Mouse (Mus musculus): Measurements from ENCODE around the gene Arhgef40. TPM values are rescaled to one million over a fixed set of nuclear protein-coding genes. Genes with fewer than 3 reads are reported as not detected.
"Not testable (repeated sequence)": the region's sequence is repeated elsewhere in the genome, so short reads cannot be mapped to it uniquely, and the experiment has no call there.

Gene Arhgef40
- total RNA-seq, 2 experiments from 2014 or later: 52.7 to 57.9 TPM

- intact Hi-C loops (cut with DNase I): no loop called here
- DNase-seq: no peak
Observed at GRCm38 (mm10) chr14:52017662-52018061, 33.1 kb downstream of the Arhgef40 start.

DNA sequence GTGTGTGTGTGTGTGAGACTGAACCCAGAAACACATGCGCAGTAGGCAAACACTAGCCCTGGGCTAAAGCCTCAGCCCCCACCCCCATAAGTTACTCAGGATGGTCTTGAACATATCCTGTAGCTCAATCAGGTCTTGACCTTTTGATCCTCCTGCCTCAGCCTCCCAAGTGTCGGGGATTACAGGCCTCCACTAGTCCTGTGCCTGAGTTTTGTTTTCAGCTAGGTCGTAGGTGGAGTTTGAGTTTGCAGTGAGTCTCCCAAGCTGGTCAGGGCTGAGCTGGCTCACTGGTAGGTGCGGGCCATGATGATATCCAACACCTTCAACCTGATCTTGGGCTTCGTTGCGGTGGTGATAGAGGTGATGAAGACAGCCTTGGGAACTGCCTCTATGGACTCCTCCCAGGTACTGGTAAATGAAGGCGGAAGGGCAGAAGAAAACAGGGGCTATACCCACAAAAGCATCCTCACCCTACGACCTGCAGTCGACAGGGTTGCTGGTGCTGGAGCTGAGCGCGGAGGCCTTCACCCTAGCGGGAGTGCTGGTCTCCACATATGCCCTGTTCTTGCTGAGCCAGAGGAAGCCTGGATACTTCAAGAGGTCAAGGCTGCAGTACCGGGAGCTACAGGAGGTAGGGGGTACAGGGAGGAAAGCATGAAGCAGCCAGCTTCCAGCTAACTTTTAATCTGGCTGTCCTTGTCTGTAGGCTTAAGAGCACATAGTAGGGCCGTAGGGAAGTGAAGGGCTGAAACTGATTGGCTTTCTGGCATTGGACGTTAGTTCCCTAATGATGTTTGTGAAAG, 33.9 kb downstream of the Arhgef40 start:
- intact Hi-C loops (cut with DNase I): no loop called here
- no peak for DNase-seq

DNA sequence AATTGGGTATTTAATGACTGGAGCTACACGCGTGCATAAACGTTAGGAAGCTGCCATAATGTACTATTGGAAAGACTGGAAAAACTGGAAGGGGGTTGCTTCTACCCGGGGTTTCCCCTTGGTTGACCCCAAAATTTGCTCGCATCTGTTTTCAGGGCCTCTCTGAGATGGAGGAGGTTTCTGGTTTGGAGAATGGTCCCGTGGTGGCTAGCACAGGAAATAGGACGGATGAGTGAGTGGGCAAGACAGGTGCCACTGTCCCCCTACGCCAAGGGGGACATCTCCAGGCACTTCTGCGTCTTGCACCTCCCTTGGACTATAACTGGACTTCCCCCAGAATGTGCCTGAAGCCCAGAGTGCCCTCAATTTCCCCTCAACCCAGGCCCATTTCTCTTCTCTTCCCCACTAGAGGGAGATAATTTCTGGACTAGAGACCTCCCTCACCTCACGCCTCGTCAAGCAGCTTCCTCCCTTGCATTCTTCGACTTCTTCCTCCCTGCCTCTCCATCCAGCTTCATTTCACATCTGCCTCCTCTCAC, 34.6 kb downstream of the Arhgef40 start:
- DNase-seq: no peak
- intact Hi-C loops (cut with DNase I): no loop called here

DNA sequence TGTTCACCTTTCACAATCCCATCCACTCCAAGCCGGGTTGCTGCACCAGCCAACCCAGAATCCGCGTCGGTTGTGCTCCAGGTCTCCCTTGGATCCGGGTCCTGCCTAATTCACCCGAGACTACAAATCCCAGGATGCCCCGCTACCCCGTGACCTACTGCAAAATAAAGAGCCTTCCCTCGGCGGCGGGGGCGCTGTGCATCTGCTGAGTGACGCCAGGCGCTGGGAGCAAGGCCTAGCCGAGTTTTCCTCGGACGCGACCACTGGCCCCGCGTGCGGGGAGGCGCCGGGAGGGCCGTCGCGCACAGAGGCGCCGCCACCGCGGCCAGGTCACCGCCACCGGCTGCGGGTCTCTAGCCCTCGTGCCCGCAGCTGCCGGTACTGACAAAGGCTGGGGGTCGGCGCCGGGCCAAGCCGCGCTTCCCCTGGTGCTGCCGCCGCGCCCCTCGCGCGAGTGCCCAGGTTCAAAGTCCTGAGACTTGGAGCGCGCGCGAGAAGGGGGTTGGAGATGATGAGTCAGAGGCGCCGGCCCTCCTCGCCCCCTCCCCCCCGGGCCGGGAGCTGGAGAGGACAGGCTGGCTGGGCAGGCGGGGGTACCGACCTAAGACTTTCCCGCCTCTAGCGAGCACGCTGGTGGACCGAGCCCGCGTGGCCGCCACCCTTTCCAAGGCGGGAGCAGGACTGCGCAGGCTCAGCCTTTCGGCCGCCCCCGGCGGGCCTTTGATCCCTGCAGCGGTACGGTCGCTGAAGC, 35.2 kb downstream of the Arhgef40 start:
- intact Hi-C loops (cut with DNase I): loop anchor here (2.0 kb wide), 1 partner anchor 85 kb away; the partner anchor contains the start of gene Hnrnpc
- peak; percentile 98 for DNase-seq

DNA sequence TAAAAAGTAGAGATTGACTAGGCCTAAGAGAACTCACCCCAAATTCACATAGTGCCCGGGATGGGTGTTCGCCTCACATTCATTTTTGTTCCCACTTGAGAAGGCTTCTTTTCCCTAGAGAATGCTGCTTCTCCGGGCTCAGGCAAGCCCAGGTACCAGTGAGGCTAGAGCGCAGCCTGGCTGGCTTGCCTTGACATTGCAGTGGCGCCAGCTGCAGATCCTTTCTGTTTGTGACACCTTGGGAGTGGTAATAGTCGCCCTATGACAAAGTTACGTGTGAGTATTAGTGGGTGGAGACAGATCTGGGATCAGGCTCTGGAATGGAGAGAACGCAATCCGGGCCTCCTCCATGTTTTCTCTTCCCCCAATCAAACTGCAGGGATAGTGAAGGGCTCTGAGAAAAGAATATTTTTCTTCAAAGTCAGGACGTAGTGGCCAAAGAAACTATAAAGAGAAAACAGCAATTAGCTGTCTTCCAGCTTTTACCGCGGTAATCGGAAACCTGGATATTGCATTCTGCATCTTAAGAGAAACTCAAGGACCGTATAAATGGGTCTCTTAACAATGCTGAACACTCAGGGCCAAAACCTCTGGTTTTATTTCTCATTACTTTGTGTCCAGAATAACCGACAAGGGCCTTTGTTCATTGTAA, 36.1 kb downstream of the Arhgef40 start, which contains the start of gene Zfp219:
TSS of gene Zfp219 (minus strand) at position 248 of the 652 bp plus-strand sequence.
- intact Hi-C loops (cut with DNase I): loop anchor here (2.0 kb wide), 1 partner anchor 84 kb away; the partner anchor contains the start of gene Hnrnpc
- DNase-seq: peak; percentile 89 to 91

- intact Hi-C loops (cut with DNase I): loop anchor here (2.0 kb wide), 1 partner anchor 84 kb away; the partner anchor contains the start of gene Hnrnpc
- no peak for DNase-seq
Observed at GRCm38 (mm10) chr14:52021138-52021529, 36.6 kb downstream of the Arhgef40 start.

- no peak for DNase-seq
- intact Hi-C loops (cut with DNase I): loop anchor here (2.0 kb wide), 2 partner anchors 13 to 83 kb away; partner anchors contain the start of gene Hnrnpc
Observed at GRCm38 (mm10) chr14:52021568-52022212, 37.2 kb downstream of the Arhgef40 start.

DNA sequence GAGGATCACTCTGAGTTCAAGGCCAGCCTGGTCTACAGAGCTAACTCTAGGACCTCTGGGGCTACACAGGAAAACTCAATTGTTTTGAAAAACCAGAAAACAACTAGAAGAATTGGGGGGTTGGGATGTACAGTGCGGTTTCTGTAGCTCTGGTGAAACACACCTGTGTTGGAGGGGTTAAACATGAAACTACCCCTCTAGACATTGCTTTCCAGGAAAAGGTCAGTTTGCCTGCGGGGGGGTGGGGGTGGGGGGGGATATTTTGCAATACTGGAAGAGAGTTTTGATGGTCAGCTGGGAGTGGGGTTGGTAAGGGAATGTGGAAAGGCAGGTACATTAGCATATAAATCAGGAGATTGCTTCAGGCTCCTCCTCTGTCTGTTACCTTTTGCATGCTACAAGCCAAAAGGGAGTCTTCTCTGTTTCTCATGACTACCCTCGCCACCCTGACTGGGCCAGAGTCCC, 37.8 kb downstream of the Arhgef40 start:
- no peak for DNase-seq
- intact Hi-C loops (cut with DNase I): loop anchor here (2.0 kb wide), 1 partner anchor 13 kb away; no protein-coding TSS in a partner anchor

DNA sequence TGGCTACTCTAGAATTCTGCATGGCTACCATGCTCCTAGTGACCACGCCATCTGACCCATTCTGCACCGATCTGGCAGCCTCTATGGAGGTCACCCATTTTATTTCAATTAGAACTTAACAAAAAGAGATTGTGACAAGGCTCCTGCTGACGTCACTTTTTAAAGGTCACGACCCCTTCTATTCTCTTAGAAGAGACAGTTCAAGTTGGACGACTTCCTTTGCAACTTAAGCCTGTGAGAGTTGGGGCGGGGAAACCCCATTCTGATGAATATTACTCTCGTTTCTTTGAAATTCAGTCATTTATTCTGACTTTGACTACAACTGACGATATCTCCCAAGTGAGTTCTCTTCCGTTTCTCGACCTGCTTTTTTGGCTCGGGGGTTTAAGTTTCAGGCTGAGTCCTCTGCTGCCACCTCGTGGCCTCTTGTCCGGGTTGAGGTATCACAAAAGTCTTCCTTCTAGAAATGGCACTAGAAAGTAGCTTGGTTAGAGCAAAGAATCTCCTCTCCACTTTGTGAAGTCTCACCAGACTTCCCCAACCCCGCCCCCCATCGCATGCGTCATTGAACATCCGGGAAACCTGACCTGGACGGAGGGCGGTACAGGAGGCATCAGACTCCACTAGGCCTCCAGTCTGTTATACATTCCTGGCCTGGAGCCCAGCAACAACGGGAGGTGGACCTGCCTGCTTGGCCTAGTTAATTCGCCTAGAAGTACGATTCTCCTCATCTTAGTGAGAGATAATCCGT, 38.4 kb downstream of the Arhgef40 start:
- intact Hi-C loops (cut with DNase I): loop anchor here (1.0 to 2.0 kb wide), 2 partner anchors 14 to 121 kb away; no protein-coding TSS in a partner anchor
- peak; percentile 89 to 93 for DNase-seq

DNA sequence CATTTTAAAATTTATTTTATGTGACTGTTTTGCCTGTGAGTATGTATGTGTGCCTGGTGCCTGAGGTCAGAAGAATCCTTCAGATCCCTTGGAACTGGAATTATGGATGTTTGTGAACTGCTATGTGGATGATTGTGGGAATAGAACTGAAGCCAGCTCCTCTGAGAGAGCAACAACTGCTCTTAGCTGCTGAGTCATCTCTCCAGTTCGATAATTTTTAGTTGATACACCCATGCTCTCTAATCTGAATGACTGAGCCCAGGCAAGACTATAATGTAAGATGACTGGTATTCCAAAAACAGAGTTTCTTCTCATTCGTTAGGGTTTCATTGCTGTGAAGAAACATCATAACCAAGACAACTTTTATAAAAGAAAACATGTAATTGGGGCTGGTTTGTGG, 39.6 kb downstream of the Arhgef40 start:
- intact Hi-C loops (cut with DNase I): no loop called here
- no peak for DNase-seq

GRCm38 (mm10) chr14:52026342-52026741, 41.8 kb downstream of the Arhgef40 start:
- intact Hi-C loops (cut with DNase I): no loop called here
- no peak for DNase-seq

- DNase-seq: no peak
Observed at GRCm38 (mm10) chr14:52035926-52036325, 51.4 kb downstream of the Arhgef40 start.

DNA sequence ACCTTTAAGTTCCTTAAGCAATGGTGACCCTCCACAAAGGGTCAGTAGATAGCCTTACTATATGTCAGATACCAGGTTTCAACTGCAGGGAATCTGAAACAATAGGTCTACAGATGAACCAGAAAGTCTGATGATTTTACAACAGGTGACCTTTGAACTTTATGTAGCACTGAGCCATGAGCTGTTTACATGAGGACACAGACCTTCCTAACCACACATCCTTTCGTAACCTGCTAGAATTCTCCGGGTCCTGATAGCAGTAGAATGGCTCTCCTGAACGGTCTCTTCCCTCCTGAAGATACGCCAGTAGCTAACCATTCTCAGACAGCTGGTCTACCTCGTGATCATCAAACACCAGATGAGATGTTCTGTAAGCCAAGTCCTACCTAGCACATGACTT, 54.8 kb downstream of the Arhgef40 start:
- no peak for DNase-seq

More at GRCm38 (mm10) chr14:52035926-52036325, 51.4 kb downstream of the Arhgef40 start:
- intact Hi-C loops (cut with DNase I): no loop called here

DNA sequence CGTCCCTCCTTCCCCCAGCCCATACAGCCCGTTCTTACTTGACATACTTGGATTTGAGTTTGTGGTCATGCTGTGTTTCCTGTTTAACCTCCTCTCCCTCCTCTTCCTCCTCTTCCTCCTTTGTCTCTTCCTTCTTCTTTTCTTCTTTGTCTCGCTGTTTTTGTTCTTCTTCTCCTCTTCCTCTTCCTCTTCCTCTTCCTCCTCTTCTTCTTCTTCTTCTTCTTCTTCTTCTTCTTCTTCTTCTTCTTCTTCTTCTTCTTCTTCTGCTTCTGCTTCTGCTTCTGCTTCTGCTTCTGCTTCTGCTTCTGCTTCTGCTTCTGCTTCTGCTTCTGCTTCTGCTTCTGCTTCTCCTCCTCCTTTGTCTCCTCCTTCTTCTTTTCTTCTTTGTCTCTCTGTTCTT, 57.8 kb downstream of the Arhgef40 start, which contains the start of gene Olfr221:
TSS of gene Olfr221 (minus strand) at position 101 of the 400 bp plus-strand sequence.
- intact Hi-C loops (cut with DNase I); DNase-seq: not testable (repeated sequence)

More for the DNA sequence above, 54.8 kb downstream of the Arhgef40 start:
- intact Hi-C loops (cut with DNase I): no loop called here

DNA sequence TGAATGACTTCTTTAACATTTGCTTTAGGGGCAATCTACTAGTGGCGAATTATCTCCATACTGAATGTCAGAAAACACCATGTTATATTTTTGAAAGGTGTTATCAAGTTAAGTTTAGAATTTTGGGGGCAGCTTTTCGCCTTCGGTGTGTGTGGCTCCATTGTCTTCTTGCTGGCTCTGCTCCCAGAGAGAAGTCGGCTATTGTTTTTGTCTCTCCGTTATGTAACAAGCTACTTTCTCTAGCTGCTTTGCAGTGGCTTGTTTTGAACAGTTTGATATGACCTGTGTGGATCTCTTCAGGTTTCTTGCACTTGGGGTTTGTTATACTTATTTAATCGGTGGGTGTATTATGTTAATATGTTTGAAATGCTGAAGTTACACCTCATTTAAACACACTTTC, 58.9 kb downstream of the Arhgef40 start:
- intact Hi-C loops (cut with DNase I): no loop called here
- peak; percentile 12 to 30 for DNase-seq

GRCm38 (mm10) chr14:52044901-52045678, 60.6 kb downstream of the Arhgef40 start:
- DNase-seq: peak; percentile 27 to 51
- intact Hi-C loops (cut with DNase I): no loop called here

GRCm38 (mm10) chr14:52045966-52046565, 61.5 kb downstream of the Arhgef40 start:
- intact Hi-C loops (cut with DNase I): no loop called here

GRCm38 (mm10) chr14:52052720-52053119, 68.2 kb downstream of the Arhgef40 start:
- intact Hi-C loops (cut with DNase I); DNase-seq: not testable (repeated sequence)

More at GRCm38 (mm10) chr14:52045966-52046565, 61.5 kb downstream of the Arhgef40 start:
- DNase-seq: no peak
